Mouse (Mus musculus) CH12F3 (cell line): Measurements from ENCODE around the gene Pip5k1b.

Experiments used
- in situ Hi-C: fragments of 300-500 bp; cut with MboI; formaldehyde crosslinking; loops from 2 replicates; pipeline ENCODE4 v1.14.3; 2020; ENCODE audit warnings: low sequenced_read_pairs

Pip5k1b gene

DNA sequence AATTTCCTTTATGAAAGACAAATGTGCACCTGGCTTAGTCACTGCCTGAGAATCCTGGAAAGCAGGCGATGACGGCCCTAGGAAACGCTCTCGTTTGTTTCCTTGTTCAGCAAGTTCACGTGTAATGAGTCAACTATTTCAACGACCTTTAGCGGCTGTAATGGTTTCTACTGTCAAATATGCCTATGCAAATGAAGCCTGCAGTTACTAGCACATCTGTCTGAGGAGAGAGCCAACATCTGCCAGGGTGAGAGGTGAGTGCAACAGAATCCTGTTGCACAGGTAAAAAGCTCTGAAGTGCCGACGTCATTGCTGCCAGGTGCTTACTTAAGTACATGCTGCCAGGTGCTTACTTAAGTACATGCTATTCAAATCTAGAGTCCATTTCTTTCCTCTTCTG, 196.4 kb downstream of the Pip5k1b start:
- in situ Hi-C loops, result no loop called here

DNA sequence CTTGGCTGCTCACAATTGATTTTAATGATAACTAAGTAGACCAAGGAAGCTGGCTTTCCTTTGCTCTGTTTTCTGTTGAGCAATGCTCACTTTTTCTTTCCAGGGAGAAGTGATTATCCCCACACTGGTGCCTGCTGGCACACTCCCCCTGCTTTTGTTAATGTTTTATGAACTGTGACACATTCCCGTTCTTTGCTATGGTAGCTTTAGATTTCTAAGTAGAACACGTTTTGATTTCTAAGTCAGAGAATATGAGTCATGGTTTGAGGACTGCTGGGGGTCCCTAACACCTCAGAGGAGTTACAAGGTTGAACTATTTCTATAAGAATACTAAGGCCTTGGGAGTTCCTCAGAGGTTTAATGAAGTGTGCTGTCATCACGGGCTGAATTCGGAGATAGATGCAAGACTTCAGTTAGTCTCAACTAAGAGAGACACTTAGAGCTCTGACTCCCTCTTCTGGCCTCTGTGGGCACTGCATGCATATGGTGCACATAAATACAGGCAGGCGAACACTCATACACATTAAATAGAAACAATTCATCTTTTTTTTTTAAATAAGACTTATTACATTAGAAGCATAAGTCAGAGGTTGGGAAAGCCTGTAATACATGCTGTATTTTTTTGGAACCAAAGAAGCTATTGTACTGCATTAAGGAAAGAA, 203.2 kb downstream of the Pip5k1b start:
- in situ Hi-C loops, result no loop called here

DNA sequence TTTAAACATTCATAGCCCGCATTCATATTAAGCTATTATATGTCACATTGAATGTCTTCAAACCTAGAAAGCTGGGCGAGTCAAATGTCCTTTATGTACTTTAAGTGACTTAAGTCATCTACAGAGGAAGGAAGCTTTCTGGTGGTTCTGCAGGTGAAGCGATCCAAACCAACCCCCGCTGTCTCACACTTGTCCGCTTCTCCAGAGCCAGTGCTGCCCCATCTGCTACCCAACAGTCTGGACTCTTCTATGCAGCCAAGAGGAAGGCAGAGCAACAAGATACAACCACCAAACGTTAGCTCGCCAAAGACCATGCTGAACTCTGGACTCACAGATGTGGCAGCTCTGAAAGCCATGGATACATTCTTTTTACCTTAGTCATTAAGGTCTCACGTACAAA, 211.2 kb downstream of the Pip5k1b start:
- in situ Hi-C loops, result no loop called here

DNA sequence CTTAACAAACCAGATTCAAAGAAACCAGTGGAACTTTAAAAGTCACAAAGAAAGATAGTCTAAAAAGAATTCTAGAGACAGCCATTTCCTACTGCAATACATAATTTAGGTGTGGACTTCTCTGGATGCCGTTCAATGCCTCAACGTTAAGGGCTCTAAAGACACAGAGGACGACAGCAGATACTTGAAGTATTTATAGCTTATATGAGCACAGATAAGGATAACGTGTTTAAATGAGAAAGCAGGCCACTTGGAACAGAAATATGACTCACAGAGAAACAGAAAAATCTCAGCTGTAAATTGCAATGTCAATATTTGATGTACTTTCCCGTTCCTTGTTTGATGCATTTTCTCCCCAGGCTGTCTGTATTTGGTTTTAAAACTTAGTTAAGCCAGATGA, 212.9 kb downstream of the Pip5k1b start:
- in situ Hi-C loops, result no loop called here

DNA sequence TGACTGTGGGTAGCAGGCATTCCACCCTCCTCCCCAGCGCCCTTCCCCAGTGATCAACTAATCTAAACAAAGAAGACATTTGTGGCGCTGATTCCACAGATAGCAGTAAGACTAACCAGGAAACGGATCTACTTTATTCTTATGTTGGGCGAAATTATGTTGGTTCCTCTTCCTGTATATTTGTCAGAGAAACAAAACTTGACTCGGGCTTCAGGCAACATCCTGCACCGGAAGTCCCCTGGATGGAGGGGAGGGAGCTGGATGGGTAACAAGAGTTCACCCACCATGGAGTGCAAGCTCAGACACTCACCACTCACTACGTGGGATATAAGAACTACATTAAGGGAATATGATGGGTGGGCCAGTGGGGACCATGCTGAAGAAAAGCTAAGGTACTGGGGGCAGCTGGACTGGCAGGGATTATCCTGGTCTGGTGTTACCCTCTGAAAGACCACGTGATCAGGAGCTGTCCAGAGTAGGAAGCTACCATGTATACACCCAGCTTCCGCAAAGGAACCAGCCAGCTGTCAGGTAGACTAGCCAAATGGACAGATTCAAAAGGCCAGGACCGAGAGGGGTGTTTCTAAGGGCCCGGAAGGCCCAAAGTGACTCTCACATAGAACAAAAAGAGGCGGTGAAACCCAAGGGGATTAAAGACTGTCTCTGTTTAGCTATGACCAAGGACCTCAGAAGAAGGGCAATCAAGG, 219.1 kb downstream of the Pip5k1b start:
- in situ Hi-C loops, result no loop called here

DNA sequence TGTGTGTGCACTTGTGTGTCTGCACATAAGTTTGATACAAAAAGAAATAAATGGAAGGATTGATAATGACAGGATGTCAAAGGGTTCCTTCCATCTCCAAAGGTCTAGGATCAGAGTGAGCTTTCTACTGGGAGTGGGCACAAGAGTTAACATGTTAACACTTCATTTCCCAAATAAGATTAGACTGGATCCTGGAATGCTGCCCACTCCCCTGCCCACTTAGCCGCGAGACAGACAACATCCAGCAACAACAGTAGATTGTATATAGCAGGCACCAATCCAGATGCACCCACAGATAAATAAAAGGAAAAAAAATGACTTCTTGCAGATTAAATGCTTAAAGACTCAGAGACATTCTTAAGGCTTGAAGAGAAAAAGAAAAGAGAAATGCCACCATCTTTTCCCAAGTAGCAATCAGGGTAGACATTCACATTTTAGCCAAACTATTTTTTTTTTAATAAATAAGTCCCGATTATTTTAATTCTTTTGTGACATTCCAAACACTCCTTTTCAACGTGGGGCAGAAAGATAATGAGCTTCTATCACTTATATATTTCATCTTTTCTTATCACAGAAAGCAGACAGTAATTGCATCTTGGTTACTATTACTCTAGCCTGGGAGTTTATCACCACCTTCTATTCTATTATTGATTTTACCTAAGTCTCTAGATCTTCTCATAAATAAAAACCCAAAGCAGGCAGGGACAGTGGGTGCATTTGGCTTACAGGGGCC, 219.9 kb downstream of the Pip5k1b start:
- in situ Hi-C loops, result no loop called here

DNA sequence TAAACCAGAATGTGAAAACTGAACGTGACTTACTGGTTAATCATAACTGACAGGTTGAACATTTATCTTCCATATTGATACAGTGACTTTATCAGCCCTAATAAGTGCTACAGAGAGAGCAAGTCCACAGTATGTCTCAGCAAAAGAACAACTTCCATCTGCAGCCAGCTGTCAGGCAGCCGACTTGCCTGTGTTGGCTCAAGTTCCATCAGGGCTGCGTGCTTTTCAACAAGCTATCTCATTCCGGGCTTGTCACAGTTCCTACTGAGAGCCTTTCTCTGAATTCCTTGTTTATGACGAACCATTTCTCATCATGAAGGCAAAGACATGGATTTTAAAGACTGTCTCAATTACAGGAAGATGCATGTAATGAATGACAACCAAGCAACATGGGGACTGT, 222.7 kb downstream of the Pip5k1b start:
- in situ Hi-C loops, result no loop called here

DNA sequence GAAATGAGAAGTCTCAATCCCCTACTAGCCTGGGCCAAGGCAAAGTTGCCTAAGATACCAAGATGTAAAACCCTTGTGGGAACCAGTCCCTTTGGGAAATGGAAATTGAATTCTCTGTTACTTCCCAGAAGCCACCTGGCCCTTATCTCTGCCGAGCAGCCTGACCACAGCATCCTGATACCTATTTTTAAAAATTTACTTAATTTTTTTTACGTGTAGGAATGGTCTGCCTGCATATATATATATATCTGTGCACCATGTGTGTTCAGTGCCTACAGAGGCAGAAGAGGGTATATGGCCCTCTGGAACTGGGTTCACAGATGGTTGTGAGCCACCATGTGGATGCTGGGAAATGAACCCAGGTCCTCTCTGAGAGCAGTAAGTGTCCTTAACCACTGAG, 224.4 kb downstream of the Pip5k1b start:
- in situ Hi-C loops, result no loop called here

DNA sequence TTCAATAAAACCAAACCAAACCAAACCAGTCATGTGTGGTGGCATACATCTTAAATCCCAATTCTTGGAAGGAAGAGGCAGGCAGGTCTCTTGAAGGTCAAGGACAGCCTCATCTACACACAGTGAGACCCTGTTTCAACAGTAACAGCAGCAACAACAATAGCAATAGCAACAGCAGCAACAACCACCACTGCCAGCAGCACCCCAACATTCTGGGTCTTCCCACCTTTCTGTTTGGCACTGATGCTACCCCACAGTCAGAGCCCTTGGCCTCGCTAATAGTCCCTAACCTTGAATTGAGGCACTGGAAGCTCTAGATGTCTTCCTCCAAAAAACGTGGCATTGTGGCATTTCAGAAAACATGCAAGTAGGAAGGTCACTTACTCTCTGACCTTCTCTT, 225.3 kb downstream of the Pip5k1b start:
- in situ Hi-C loops, result no loop called here

DNA sequence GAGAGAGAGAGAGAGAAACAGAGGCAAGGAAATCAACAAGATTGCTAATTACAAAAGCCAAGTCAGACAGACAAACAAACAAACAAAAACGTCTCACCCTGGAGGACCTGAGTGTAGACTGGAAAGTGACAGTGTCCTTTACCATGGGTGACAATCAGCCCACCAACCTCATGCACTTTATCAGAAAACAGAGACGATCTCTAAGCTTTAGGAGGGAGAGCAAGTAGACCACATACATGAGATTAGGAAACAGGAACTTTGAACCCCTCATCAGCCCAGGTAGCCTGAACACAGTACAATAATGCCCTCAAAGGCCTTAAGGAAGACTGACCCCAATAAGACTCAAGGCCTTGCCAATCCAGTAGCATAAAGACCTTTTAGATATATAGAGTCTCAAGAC, 227.8 kb downstream of the Pip5k1b start:
- in situ Hi-C loops, result no loop called here

DNA sequence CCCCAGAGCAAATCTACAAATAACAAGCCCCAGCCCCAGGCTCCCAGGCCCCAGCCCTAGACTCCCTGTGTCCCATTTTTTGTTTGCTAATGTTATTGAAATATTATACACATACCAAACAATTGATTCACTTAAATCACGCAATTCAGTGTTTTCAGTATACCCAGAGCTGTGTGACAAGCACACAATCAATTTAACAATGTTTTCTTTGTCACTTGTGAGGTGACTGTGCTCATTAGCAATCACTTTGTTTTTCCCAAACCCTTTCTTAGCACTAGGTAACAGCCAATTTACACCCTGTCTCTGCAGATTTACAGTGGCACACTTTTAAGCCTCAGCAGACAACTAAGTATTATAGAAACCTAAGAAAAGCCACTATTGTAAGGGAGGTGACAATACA, 228.7 kb downstream of the Pip5k1b start:
- in situ Hi-C loops, result no loop called here

DNA sequence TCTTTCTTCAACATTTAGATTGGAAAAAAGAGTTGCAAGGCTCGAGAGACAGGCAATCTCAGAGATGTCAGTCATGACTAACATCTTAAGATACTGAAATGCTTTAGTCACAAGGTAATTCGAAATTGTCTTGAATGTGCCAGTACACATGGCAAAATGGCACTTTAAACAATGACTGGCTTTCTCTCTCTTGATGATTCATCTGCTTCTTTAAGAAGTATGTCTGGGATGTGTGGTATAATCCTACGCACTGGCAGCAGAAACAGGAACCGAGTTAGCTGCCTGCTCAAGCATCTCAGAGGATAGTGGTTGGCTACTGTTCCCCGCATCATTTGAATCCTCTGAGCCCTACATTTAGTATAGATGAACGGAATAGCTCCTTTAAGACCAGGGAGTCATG, 230.0 kb downstream of the Pip5k1b start:
- in situ Hi-C loops, result no loop called here

DNA sequence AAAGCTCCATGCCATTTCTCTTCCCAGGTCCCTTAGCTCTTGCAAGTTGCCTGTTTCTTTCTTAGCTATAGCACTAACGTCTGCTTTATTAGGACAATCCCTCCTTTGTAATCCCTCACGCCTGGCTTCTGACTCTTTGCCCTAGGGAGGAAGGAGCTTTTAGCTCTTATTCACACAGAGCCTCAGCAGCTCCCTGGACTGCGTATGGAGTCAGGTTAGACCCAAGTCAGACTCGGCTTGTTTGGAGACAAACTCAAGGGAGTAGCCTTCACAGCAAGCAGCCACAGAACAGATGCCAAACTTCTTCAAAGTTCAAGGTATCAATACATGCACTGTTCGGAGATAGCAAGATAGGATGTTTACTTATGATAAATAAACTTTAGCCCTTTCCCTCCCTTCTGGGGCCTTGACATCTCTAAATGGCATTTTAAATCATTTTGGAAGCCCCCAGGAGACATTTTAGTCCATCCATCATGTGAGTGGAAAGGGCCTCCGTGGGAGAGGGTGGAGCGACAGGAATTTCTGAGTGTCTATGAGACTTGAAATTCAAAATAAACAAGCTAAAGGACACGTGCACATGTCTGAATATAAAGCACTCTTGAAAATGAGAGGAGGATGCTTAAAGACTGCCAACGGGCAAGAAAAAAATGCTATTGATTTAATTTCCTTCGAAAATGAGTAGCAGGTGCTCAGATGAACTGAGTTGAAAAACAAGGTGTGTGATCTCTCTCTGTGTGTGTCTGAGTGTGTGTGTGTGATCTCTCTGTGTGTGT, 231.6 kb downstream of the Pip5k1b start:
- in situ Hi-C loops, result no loop called here

DNA sequence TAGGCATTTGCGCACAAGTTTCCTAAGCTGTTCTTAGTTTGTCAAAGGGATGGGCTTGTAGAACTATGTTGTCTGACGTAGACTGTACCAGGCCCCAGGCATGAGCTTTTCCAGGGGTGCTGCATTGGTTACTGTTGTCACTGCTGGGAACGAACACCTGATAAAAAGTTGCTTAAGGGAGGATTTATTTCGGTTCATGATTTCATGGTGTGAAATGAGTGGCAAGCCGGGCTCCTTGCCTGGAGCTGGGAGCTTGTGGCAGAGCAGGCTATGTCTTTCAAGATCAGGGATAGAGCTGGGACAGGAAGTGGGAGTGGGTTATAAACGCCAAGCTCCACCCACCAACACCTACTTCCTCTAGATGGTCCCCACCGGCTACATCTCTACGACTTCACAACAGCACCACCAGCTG, 233.8 kb downstream of the Pip5k1b start:
- in situ Hi-C loops, result no loop called here

DNA sequence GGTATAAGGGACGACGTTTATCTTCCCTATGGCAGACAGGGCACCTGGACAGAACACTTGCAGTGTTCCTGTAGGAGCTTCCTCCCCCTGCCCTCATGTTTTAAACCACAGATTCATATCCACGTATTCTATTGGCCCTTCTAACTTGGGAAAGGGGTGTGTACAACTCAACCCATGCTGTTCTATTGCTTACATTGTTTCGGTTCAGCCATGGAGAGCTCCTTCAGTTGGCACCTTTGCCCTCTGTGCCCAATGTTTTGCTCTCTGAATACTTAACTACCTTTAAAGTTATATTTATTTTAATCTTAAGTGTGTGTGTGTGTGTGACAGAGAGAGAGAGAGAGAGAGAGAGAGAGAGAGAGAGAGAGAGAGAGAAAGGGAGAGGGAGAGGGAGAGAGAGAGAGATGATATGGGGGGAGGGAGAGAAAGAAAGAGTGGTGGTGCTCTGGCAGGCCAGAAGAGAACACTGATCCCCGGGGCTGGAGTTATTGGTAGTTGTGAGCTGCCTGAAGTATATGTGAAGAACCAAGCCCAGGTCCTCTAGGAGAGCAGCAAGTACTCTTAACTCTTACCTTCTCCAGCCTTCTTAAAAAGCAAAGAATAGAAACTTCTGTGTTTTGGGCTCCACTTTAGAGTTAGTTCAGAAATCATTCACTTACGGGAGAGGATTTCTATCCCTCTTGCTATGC, 234.3 kb downstream of the Pip5k1b start:
- in situ Hi-C loops, result no loop called here

DNA sequence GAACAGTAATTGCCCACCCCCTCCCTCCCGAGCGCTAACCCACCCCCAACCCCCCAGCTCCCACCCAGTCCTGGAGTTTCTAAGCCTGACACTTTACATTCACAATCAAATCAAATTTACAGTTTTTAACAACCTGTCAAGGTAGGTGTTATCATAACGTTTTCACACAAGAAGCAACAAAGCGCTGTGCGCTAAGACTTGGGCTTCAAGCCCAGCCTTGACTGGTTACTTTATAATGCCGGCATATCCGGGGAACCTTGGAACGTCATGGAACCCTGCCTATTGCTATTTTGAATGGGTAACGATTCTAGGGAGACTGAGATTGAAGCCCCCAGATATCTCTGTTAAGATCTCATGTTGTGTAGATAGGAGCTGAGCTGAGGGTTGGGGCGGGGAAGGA, 237.5 kb downstream of the Pip5k1b start:
- in situ Hi-C loops, result no loop called here

DNA sequence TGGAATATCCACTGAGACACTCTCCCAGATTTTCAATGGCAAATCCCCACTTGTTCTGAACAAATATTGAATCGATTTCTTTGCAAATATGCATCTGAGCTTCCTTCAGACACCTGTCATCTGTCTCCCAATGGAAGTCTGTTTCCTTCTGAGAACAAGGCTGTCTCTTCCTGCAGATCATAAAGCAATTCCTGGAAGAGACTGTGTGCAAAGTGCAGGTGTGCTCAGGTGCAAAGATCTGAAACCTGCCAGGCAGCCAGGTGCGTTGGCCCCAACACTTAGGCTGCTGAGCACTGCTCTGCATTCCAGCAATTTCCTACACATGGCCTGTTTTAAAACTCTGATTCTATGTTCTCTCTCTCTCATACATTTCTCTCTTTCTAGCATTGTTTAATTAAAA, 237.9 kb downstream of the Pip5k1b start:
- in situ Hi-C loops, result no loop called here

DNA sequence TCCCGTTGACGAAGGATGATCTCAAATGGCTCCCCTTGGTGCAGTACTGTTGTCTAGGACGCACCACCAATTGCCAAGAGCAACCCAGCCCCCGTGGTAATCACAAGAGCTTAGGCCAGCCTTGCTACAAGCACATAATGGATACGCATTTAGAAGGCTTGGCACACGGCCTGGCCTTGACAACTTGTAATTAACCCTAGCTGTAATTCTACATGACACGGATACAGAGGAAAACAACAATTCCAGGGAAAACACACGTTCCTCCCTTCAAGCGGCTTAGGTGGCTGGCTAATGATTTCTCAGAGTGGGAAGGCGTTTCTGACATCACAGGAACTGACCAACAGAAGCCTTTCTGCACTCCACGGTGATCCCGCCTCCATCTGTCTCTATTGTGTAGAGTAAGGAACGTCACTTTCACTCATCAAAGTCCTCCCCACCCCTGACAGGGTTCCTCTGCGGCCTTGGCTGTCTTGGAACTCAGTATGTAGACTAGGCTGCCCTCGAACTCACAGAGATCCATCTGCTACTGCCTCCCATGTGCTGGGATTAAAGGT, 238.6 kb downstream of the Pip5k1b start:
- in situ Hi-C loops, result no loop called here

DNA sequence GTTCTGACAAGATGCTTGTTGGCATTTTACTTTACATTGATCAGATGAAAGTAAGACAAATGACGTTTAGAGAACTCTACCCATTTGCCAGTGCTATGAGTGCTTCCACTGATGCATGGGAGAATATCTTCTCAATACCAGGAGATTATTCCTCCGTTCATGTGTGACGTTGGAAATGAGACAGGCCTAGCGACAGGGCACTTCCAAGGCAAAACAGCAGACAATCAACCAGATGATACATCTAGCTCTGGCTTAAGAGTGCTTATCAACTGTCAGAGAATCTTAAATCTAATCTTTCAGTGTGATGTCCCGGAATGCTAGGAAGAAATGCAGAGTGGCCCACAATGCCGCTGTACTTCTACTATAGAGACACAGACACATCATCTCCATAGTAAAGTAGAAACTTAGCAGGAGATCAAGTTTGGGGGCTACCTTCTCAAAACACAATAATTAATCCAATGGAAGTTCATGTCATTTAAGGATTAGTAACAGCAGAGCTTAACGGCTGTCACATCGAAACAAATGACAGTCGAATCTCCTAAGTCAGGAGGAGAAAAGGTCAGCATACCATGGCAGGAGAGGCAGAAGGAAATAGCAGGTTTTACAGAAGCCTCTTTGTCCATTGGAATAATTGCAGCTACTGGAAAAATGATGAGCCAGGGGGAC, 239.5 kb downstream of the Pip5k1b start:
- in situ Hi-C loops, result no loop called here

DNA sequence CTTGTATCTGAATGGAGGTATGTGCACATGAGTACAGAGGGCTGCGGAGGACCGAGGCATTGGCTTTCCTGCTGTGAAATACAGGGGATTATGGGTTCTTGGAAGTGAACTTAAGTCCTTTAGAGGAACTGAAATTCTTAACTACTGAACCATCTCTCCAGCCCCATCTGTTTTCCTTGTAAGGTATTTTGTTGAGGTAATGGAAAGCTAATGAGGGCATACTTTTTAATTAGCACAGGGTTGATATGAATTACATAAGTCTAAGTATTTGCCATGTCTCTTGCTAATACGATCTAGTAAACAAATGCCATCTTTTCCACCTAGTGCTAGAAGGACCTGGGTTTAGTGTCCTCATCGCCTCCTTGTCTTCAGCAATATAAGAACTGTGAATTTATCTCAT, 240.4 kb downstream of the Pip5k1b start:
- in situ Hi-C loops, result no loop called here
